Mouse (Mus musculus) neutrophil, adult 5-6 weeks (primary cell): Measurements from ENCODE around the gene Tgfbr2. TPM values are rescaled to one million over a fixed set of nuclear protein-coding genes. Genes with fewer than 3 reads are reported as not detected.
"Not testable (repeated sequence)": the region's sequence is repeated elsewhere in the genome, so short reads cannot be mapped to it uniquely, and the experiment has no call there.

ENCODE experiments used
- ATAC-seq: fragments of 151-379, 151-347 bp; 2 replicates; pipeline ENCODE4 v1.8.0; 2017; ENCODE audit warnings: mild to moderate bottlenecking, moderate TSS enrichment; ENCODE audit not compliant: insufficient number of reproducible peaks, poor library complexity, low FRiP score, severe bottlenecking; ENCODE audit errors: extremely low read depth
- total RNA-seq: library from RNA; stranded (forward); fragments of 200-1000 nt; gene quantifications from 2 replicates; pipeline ENCODE4 v1.2.3, GENCODE M21; 2017

Tgfbr2 gene
- total RNA-seq, 1 experiment from 2014 or later: 138 TPM

GRCm38 (mm10) chr9:116090296-116090695, 84.9 kb downstream of the Tgfbr2 start:
- no peak for ATAC-seq

- ATAC-seq: no peak
Observed at GRCm38 (mm10) chr9:116088912-116089311, 86.2 kb downstream of the Tgfbr2 start.

DNA sequence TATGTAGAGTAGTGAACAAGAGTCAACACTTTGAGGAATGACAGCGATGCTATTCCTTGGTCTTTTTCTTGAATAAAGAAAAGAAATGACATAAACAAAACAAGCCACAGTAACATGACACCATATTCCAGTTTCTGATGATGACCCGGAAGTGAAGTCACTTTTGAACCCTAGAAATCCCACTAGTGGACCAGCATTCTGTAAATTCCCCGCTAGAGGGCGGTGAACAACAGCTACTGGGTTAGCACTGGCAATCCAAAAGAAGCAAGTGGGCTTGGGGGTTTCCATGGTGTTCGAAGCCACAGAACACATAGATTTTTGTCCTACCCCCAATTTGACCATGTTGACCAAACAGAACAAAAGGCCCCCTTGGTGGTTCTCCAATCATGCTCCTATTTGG, 87.3 kb downstream of the Tgfbr2 start:
- no peak for ATAC-seq

DNA sequence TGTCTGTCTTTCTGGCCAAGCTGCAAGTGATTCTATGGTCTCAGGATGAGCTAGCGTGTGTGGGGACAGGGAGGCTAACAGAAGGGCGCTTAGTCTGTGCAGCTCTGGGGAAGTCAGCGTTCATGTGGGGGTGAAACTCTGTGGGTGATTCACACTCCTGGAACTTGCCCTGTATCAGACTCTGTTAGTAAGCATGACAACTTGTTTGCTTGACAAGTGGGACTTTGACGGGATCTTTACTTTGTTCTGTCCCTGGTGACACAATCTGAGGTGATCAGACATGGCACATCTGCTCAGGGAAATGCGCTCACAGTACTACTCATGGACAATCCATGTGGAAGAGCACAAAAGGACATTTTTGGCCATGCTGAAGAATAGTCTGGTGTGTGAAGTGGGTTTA, 87.9 kb downstream of the Tgfbr2 start:
- ATAC-seq: no peak

GRCm38 (mm10) chr9:116085999-116086398, 89.2 kb downstream of the Tgfbr2 start:
- no peak for ATAC-seq

DNA sequence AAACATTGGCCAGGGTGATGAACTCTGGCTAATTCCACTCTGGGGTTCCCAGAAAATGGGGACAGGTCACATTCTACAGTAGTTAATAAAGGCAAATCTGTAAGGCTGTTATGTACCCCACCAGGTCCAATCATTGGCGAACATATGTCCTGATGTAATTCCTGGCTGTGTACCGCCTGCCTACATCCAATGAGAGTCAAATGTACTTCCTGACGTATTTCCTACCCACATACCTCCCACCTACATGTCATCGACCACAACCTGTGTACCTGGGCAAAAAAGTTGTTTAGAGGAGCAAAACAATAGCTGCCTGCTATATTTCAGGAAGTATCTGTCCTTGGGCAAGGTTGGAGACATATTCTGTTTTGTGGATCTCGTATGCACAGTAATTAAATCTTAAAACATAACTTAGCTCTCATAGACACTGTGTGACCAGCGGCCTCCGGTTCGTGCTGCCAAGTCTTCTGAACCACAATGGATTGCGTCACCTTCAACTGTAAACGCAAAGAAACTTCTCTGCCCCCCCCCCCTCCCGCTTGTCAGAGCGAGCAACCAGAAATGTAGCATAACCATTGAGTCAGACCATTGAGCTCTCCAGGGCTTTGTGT, 90.7 kb downstream of the Tgfbr2 start:
- peak; percentile 73 for ATAC-seq

GRCm38 (mm10) chr9:116083726-116084323, 91.3 kb downstream of the Tgfbr2 start:
- ATAC-seq: peak; percentile 64

- no peak for ATAC-seq
Observed at GRCm38 (mm10) chr9:116083300-116083699, 91.9 kb downstream of the Tgfbr2 start.

DNA sequence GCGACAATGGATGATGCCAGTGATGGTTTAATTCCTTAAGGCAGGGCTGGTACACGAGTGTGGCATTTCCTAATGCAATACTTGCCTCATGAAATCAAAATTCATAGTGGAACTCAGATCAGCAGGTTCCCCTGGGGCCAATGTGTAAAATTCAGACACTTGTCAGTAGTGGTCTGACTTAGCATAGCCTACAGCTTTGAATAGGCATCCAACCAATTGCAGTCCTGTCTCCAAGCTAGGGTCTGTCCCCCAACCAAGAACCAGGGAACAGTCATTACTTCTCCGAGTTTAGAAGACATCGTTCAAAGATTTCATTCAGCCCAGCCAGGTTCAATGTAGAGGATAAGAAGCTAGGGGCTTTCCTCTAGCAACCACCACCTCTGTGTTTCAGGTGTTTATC, 93.4 kb downstream of the Tgfbr2 start:
- ATAC-seq: no peak

DNA sequence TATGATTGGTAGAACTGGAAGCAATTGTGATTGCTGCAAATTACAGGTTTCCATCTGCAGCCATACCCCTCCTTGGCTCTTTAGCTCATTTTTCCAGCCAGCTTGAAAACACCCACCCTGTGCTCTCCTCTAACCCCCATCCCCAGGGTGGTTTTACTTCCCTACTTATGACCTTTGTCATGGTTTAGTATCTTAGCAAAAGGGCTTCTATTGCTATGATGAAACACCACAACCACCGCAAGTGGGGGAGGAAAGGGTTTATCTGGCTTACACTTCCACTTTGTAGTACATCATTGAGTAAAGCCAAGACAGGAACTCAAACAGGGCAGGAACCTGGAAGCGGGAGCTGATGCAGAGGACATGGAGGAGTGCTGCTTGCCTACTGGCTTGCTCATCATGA, 97.7 kb downstream of the Tgfbr2 start:
- ATAC-seq: peak; percentile 79

- 0 out of 2 replicates have a peak, but pooled peaks have one; percentile 17 for ATAC-seq
Observed at GRCm38 (mm10) chr9:116076946-116077345, 98.2 kb downstream of the Tgfbr2 start.

- no peak for ATAC-seq
Observed at GRCm38 (mm10) chr9:116076163-116076562, 99.0 kb downstream of the Tgfbr2 start.

DNA sequence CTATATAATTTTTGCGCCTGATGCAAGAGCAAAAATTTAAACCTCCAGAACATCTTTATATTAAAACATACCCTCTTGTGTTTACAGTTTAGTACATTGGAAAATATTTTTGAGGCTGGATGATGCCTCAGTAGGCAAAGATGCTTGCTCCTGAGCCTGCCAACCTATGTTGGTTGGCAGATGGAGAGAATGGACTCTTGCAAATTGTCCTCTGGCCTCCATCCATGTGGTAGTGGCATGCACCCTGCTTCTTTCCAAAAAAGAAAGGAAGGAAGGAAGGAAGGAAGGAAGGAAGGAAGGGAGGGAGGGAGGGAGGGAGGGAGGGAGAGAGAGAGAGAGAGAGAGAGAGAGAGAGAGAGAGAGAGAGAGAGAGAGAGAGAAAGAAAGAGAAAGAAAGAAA, 103.6 kb downstream of the Tgfbr2 start:
- ATAC-seq: not testable (repeated sequence)

- no peak for ATAC-seq
Observed at GRCm38 (mm10) chr9:116064774-116065173, 110.4 kb downstream of the Tgfbr2 start.

- ATAC-seq: peak; percentile 60
Observed at GRCm38 (mm10) chr9:116060691-116061090, 114.5 kb downstream of the Tgfbr2 start.

GRCm38 (mm10) chr9:116059156-116059555, 116.0 kb downstream of the Tgfbr2 start:
- ATAC-seq: peak; percentile 94

DNA sequence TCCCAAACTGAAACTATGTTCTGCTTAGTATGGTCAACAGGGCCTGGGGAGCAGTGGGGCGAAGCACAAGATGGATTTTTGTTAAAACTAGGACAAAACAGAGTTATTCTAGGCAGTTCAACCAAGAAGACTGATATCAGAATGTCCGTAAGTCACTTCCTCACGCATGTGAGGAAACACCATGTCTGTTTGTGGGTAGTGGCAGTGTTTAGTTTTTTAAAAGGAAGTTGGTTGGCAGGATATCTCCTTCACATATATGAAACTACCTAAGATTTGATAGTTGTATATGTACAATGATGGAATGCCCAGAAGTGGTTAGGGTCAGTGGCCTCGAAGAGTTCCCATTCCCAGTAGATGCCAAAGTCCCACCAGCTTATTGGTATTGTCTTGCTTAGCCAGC, 116.7 kb downstream of the Tgfbr2 start:
- peak; percentile 20; the same call in 1 of the 2 replicates for ATAC-seq

DNA sequence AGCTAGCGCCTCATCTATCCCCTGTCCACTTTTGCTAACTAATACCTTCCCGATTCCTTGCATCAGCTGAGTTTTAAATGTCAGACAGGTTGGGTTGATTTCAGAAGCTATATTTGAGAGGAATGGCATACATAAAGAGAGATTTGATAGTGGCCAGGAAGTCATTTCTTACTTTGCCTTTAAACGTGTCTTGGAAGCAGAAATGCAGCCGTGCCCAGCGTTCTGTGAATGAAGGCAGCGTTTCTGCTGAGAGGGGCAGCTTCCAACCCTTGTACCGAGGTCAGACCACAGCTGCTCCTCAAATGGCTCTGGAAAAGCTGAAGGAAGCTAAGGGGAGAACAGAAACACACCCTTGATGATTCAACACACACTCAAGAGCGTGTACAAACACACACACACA, 121.2 kb downstream of the Tgfbr2 start:
- ATAC-seq: no peak

- ATAC-seq: peak; percentile 53; the same call in 1 of the 2 replicates
Observed at GRCm38 (mm10) chr9:116049985-116050384, 125.2 kb downstream of the Tgfbr2 start.

DNA sequence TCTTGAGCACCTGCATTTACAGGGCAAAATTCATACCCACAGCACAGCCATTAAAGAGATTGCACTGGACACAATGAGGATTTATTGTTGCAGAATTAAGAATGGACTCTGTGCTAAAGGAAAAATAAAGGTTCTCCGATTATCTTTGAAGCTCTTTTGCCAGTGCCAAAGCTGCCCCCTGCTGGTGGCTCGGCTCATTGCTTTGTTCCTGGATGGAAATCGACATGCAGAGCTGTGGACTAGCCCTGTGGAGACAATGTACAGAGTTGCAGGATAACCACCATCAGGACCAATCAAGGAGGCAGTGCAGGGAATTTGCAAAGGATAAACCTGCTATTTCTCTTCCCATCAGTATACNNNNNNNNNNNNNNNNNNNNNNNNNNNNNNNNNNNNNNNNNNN, 133.4 kb downstream of the Tgfbr2 start:
- ATAC-seq: peak; percentile 57; the same call in 1 of the 2 replicates

GRCm38 (mm10) chr9:116041369-116041768, 133.8 kb downstream of the Tgfbr2 start:
- no peak for ATAC-seq
